22 mouse cellular contexts compared by ENCODE assay signal in genomic region chr17:30481341-30481740, GRCm38 (mm10).
DNase-seq lines count a peak whose midpoint lies in the region; ATAC-seq lines count a peak whose summit lies in the region.
"Had no signal": no experiment of that assay in that cellular context is flagged by ENCODE, and none has a peak within 500 bp of the region (broad histone marks: within the 10 kb centered on the region; RNA-seq: fewer than 3 reads in every experiment).

No protein-coding gene starts in this region.

- ATAC-seq in midbrain, embryonic 11.5 days (ENCODE audit: low FRiP score): no peak
- ATAC-seq in midbrain, embryonic 16.5 days: no peak
- ATAC-seq: forebrain, embryonic 14.5 days had no signal

- H3K27ac ChIP-seq in heart, embryonic 10.5 days: no peak overlapping the region
- no peak overlapping the region for H3K27ac ChIP-seq in midbrain, embryonic 11.5 days (ENCODE audit: low read depth, low read length)
- no peak overlapping the region for H3K27ac ChIP-seq in midbrain, embryonic 16.5 days (ENCODE audit: low read length)
- H3K27ac ChIP-seq: embryonic facial prominence, embryonic 13.5 days; embryonic facial prominence, embryonic 15.5 days; forebrain, embryonic 10.5 days; forebrain, embryonic 12.5 days had no signal

- DNase-seq in heart, embryonic 10.5 days (ENCODE audit: low spot score): peak; percentile 35
- DNase-seq in heart, postnatal 36 days: no peak
- peak; percentile 4 for DNase-seq in midbrain, embryonic 11.5 days (ENCODE audit: low spot score, missing footprints)
- DNase-seq in urinary bladder, postnatal 4 days (ENCODE audit: low spot score in 2 of 2): peak; percentile 16 to 58
- no peak for DNase-seq in urinary bladder, postnatal 14 days (ENCODE audit: low spot score)
- DNase-seq: adrenal gland, adult 2 months; adrenal gland, postnatal 10 days; adrenal gland, postnatal 25 days; cerebellum, adult 11 months; cerebellum, adult 18-20 months; cerebellum, adult 8-10 months; cerebellum, adult 9-11 months; cerebellum, postnatal 14 days; cerebellum, postnatal 36 days; embryo, embryonic 11 days had no signal

- peaks cover 19% of the 10 kb centered on the region for H3K4me1 ChIP-seq in heart, embryonic 10.5 days
- H3K4me1 ChIP-seq in midbrain, embryonic 11.5 days (ENCODE audit: control insufficient read depth, insufficient read depth, low read length): no peaks in the 10 kb centered on the region
- peaks cover 6% of the 10 kb centered on the region; the same call in 1 of the 2 replicates for H3K4me1 ChIP-seq in midbrain, embryonic 16.5 days (ENCODE audit: control insufficient read depth, insufficient read depth, low read length)
- H3K4me1 ChIP-seq: embryonic facial prominence, embryonic 13.5 days; embryonic facial prominence, embryonic 15.5 days; forebrain, embryonic 12.5 days had no signal

- 91% methylated on average over 10 of the region's 10 CpGs for WGBS in heart, embryonic 10.5 days
- WGBS in midbrain, embryonic 11.5 days: 96% methylated on average over 10 of the region's 10 CpGs
- WGBS in midbrain, embryonic 16.5 days: 94% methylated on average over 10 of the region's 10 CpGs

- H3K9me3 ChIP-seq in heart, embryonic 10.5 days: 0 out of 2 replicates have a peak, but pooled peaks cover 2% of the 10 kb centered on the region
- no peaks in the 10 kb centered on the region for H3K9me3 ChIP-seq in midbrain, embryonic 11.5 days (ENCODE audit: control insufficient read depth, low read length)
- no peaks in the 10 kb centered on the region for H3K9me3 ChIP-seq in midbrain, embryonic 16.5 days (replicated peaks; ENCODE audit: control insufficient read depth, low read length, poor library complexity, severe bottlenecking)
- H3K9me3 ChIP-seq: embryonic facial prominence, embryonic 13.5 days; embryonic facial prominence, embryonic 15.5 days; forebrain, embryonic 12.5 days had no signal

- no peak overlapping the region for H3K9ac ChIP-seq in midbrain, embryonic 11.5 days (ENCODE audit: low read length)
- H3K9ac ChIP-seq in midbrain, embryonic 16.5 days (ENCODE audit: low read depth, low read length): no peak overlapping the region
- H3K9ac ChIP-seq: embryonic facial prominence, embryonic 13.5 days; embryonic facial prominence, embryonic 15.5 days; forebrain, embryonic 12.5 days had no signal

- no peak overlapping the region for H3K4me2 ChIP-seq in midbrain, embryonic 11.5 days
- H3K4me2 ChIP-seq in midbrain, embryonic 16.5 days (ENCODE audit: low read length): no peak overlapping the region
- H3K4me2 ChIP-seq: embryonic facial prominence, embryonic 13.5 days; embryonic facial prominence, embryonic 15.5 days; forebrain, embryonic 12.5 days had no signal

- intact Hi-C loops in heart, postnatal 36 days (cut with DNase I): no loop called here

- H3K36me3 ChIP-seq in heart, embryonic 10.5 days: peaks cover 9% of the 10 kb centered on the region; the same call in 1 of the 2 replicates
- H3K36me3 ChIP-seq in midbrain, embryonic 11.5 days (ENCODE audit: control insufficient read depth, insufficient read depth, low read length): no peaks in the 10 kb centered on the region
- H3K36me3 ChIP-seq in midbrain, embryonic 16.5 days (ENCODE audit: control insufficient read depth, insufficient read depth, low read length): no peaks in the 10 kb centered on the region
- H3K36me3 ChIP-seq: embryonic facial prominence, embryonic 13.5 days; embryonic facial prominence, embryonic 15.5 days; forebrain, embryonic 12.5 days had no signal

- H3K27me3 ChIP-seq in heart, embryonic 10.5 days (ENCODE audit: insufficient read depth, poor library complexity, severe bottlenecking): no peaks in the 10 kb centered on the region
- H3K27me3 ChIP-seq in midbrain, embryonic 11.5 days (ENCODE audit: control insufficient read depth, insufficient read depth, low read length): no peaks in the 10 kb centered on the region
- H3K27me3 ChIP-seq in midbrain, embryonic 16.5 days (ENCODE audit: control insufficient read depth, insufficient read depth, low read depth, low read length): no peaks in the 10 kb centered on the region
- H3K27me3 ChIP-seq: embryonic facial prominence, embryonic 13.5 days; embryonic facial prominence, embryonic 15.5 days; forebrain, embryonic 12.5 days had no signal

- H3K4me3 ChIP-seq in heart, embryonic 10.5 days: no peak overlapping the region
- no peak overlapping the region for H3K4me3 ChIP-seq in midbrain, embryonic 11.5 days (ENCODE audit: low read depth, low read length)
- no peak overlapping the region for H3K4me3 ChIP-seq in midbrain, embryonic 16.5 days (ENCODE audit: low read depth, low read length)
- H3K4me3 ChIP-seq: embryonic facial prominence, embryonic 13.5 days; embryonic facial prominence, embryonic 15.5 days; erythroblast, embryonic 14.5 days; forebrain, embryonic 10.5 days; forebrain, embryonic 12.5 days had no signal

Comparison
In these comparisons a context has a peak if more than half of its experiments do, and no peak if none do; other contexts are left out.
1. DNase-seq: peak in heart, embryonic 10.5 days (single experiment), midbrain, embryonic 11.5 days (single experiment) and urinary bladder, postnatal 4 days (2 of 2); none in heart, postnatal 36 days (0 of 2) and urinary bladder, postnatal 14 days (single experiment).